Mouse (Mus musculus) T-helper 2 cell (primary cell): ENCODE measurements at regions not wholly inside any gene's neighbourhood (a gene's known extent, or its start where the extent isn't known, plus 50 kb on each side); places are given as distances from the start of the nearest gene placed in this dataset.

Experiments used
- in situ Hi-C: fragments of 300-600 bp; cut with MboI, MseI; formaldehyde crosslinking; loops from one replicate; pipeline ENCODE4 v1.15.1; 2025; ENCODE audit warnings: high pct_unique_total_duplicates

GRCm38 (mm10) chr13:94619511-94619910 is 169.2 kb upstream of the Tbca start:
- in situ Hi-C loops, result no loop called here

DNA sequence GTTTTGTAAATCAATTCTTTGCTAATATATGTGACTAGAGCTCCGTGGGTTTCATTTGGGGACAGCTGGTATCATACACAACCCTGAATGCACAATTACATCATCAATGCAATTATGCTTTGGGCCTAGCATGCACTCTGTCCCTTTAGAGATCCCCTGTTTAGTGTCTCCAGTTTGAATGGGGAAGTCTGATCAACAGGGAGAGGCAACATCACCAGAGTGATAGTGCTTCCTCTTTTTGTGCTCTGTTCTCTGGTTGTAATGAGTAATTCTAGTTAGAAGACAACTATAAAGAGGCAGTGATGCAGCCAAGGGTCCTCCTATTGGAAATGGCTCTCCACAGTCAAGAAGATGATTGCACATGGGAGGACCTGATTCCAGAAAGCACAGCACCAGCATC is 158.7 kb upstream of the Tbca start:
- in situ Hi-C loops, result no loop called here

DNA sequence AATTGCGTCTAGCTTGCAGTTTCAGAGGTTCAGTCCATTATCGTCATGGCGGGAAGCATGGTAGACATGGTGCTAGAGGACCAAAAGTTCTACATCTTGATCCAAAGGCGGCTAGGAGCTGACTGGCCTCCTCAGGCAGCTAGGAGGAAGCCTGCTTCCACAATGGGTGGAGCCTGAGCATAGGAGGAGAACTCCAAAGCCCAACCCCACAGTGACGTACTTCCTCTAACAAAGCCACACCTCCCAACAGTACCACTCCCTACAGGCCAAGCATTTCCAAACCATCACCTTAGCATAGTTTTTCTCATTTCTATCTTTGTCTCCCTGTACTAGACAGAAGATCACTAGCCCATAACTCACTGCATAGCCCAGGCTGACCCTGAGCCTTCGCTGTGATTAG is 158.0 kb upstream of the Tbca start:
- in situ Hi-C loops, result no loop called here

- in situ Hi-C loops, result no loop called here
Measured at GRCm38 (mm10) chr13:94632730-94633129, 156.0 kb upstream of the Tbca start.

GRCm38 (mm10) chr13:94640336-94640735 is 148.4 kb upstream of the Tbca start:
- in situ Hi-C loops, result no loop called here

- in situ Hi-C loops, result no loop called here
Measured at GRCm38 (mm10) chr13:94645241-94646206, 143.2 kb upstream of the Tbca start.

- in situ Hi-C loops, result no loop called here
Measured at GRCm38 (mm10) chr13:94646326-94646725, 142.4 kb upstream of the Tbca start.

DNA sequence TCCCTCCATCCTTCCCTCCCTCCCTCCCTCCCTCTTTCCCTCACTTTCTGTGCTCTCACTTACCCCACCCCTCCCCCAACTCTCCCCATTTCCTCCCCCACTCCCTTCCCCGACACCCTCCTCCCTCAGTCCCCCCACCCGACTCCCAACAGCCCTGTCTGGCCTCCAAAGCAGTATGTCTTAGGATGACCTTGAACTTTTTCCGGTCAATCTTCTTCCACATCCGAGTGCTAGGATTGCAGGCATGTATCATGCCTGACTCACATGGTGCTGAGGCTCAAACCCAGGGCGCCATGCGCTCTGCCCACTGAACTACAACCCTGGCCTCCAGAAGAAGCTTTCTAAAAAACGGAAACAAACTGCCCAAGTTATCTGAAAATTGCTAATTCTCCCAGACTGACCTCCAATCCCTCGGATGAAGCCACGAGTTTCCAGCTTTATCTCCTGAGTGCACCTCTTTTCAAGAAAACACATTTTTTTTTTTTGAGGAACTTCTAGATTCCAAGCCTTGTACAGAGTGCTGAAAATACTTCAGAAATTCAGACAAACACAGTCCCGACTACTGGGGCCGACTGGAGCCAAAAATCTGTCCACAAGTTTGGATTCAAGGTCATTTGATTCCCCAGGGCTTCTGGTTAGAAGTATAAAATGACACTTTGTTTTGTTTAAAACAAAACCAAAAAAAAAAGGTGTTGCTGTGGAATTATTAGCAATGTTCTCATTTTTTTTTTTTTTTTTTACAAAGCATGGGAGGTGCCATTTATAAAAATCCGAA is 141.7 kb upstream of the Tbca start:
- in situ Hi-C loops, result no loop called here

- in situ Hi-C loops, result no loop called here
Measured at GRCm38 (mm10) chr13:94647566-94647965, 141.1 kb upstream of the Tbca start.

- in situ Hi-C loops, result no loop called here
Measured at GRCm38 (mm10) chr13:94650951-94651350, 137.8 kb upstream of the Tbca start.

DNA sequence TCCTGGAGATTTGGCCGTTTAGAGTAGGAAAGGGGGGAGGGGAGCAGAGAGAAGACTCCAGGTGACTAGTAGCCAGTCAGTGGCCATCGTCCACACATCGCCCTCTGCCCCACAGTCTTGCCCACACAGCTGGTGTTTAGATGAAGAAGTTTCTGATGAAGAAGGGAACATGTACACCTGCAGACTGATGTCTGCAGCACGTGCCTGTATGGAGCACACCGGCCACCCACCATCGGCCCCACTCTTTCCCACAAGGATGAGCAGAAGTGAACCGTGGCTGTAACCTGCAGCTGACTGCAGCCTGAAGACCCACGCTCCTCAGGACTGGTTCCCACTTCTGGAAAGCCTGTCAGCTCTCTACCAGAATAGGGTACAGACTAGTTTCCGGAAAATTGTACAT is 121.1 kb upstream of the Tbca start:
- in situ Hi-C loops, result no loop called here

- in situ Hi-C loops, result no loop called here
Measured at GRCm38 (mm10) chr13:94668276-94668675, 120.4 kb upstream of the Tbca start.

DNA sequence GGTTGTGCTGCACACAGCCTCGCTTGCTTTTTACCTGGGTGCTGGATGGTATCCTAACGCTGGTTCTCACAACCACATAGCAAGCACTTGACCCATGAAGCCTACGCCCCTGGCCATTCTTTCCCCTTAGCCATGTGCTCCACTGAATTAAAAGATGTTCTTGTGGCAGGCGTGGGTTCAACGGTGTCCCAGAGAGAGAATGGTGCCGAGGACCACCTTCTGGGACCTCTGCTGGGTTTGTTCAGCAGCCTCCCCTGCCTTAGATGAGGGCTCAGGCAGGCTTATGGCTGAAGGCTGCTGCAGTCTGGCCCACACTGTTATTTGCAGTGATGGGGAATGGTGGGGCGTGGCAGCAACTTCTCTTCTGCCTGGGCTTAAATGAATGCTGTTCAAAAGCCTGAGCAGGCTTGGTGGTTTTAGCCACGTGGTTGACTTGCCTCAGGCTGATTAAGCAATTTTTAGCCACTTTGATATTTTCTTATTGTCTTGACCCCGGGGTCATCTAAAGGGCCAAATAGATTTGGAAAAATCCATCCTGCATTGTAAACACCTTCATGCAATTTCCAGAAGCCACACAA is 119.5 kb upstream of the Tbca start:
- in situ Hi-C loops, result no loop called here

- in situ Hi-C loops, result no loop called here
Measured at GRCm38 (mm10) chr13:94670266-94670665, 118.4 kb upstream of the Tbca start.

DNA sequence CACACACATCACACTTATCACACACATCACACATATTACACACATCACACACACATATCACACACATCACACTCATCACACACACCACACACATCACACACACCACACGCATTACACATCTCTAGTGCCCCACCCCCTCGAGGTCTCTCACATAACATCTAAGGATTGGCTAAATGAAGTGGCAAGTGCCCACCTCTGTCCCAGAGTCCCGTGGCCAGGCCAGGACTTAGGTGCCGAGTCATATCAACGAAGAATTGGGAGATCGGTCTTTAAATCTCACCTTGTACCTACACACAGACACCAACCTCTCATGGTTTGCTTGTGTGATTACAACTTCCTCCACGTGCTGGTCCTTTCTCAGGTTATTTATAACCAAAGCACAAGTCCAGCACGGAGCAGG is 117.7 kb upstream of the Tbca start:
- in situ Hi-C loops, result no loop called here

DNA sequence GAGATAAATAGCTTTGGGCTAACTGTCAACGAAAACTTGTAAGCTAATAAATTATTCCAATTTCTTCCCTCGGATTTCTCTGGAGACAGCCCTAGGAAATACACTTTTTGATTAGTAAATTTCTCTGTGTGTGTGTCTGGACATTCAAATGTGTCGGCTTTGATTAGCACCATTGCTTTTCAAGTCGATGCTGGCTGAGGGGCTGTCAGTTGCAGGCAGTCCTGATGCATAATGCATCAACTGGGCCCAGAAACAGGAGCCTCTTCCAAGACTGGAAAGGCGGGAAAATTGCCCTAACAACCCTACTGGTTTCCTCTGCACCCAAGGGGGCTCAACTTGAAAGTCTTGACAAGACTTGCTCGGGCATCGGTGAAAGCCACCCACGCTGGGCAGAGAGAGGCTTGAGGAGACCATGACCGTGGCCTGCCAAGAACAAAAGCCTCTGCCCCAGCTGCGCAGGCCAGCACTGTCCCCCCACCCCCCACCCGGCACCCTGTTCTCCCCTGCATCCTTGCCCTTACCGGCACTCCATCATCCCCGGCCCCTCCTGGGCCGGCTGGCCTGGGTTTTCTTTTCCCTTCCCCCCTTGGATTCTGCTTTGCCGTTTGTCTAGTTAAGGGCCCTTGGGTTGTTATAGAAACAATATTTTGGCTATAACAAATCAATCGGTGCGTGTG is 108.1 kb upstream of the Tbca start:
- in situ Hi-C loops, result no loop called here

DNA sequence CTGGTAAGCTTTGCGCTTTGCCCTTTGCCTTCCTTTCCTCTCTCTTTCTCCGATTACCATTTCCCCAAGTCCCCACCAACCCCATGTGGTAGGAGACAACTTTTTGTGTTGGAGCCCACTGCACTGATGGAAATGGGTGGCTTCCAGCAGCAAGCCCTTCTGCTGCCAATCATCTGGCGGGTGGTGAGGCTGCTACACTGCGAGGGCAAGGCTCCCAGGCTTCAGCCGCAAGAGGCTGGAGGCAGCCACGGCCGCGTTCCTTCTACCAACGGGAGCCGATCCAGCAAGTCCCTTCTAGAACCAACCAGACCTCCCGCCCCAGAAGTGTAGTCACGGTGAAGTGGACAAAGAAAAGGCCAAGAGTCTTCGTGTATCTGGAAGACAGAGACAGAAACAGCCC is 107.1 kb upstream of the Tbca start:
- in situ Hi-C loops, result no loop called here

GRCm38 (mm10) chr13:94685191-94685590 is 103.5 kb upstream of the Tbca start:
- in situ Hi-C loops, result no loop called here

- in situ Hi-C loops, result no loop called here
Measured at GRCm38 (mm10) chr13:94687295-94687694, 101.4 kb upstream of the Tbca start.

- in situ Hi-C loops, result no loop called here
Measured at GRCm38 (mm10) chr13:94706641-94707053, 82.1 kb upstream of the Tbca start.

DNA sequence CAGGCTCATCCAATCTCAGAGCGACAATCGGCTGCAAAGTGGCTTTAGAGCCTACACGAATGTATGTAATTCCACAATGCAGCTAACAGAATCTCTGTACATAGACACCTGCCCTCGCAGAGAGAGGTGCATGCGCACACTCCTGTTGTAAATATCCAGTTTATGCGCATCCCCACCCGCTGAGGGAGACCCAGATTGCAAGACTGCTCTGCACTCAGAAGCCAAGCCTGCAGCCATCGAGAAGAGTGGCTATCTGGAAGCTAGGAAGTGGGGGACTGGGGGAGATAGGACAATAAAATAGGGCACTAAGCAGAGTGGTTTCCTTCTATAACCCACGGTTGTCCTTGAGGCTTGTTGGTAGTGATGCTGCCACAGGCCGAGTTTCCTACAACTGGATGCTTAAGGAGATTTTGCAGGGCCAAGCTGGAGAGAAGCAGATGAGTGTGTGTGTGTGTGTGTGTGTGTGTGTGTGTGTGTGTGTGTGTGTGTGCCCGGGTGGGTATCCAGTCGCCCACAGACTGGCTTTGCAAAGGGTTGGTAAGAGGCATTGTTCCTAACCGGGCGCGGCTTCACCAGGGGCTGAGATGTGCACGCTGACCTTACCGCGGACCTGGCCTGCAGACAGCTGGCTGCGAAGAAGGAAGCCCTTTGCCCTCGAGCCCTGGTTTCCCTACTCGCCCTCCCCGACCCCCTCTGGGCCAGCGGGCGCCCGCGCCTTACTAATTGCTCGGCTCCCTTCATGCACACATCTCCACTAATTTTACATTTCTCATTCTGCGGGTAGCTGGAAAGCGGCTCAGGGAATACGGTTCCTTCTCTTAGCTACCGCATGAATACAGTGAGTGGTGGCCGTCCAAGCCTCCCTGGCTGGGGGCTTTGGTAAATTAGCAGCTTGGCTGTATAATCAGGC is 81.1 kb upstream of the Tbca start:
- in situ Hi-C loops, result no loop called here
